Mouse (Mus musculus) CH12.LX (cell line): ENCODE results near the gene Kitl. TPM values are rescaled to one million over a fixed set of nuclear protein-coding genes. Genes with fewer than 3 reads are reported as not detected.

Experiments
- DNase-seq: peaks from one replicate; pipeline ENCODE4 v3.0.0-alpha.2; 2013; ENCODE audit errors: extremely low read depth
- H3K27ac ChIP-seq: 2 replicates; pipeline ENCODE4 v1.5.1; 2012; ENCODE audit warnings: low read depth, mild to moderate bottlenecking, control low read depth, moderate library complexity; ENCODE audit not compliant: insufficient read depth
- H3K27me3 ChIP-seq: replicated peaks from 2 replicates; pipeline ENCODE3; 2012; ENCODE audit warnings: inconsistent platforms
- H3K36me3 ChIP-seq, 2 experiments: replicated peaks in 1 of 2; 2 replicates each; pipeline versions ENCODE3 to v1.6.1; 2012; ENCODE audit warnings: inconsistent platforms in 1 of 2, low read length in 1 of 2, mild to moderate bottlenecking in 1 of 2, mixed read lengths in 1 of 2, moderate library complexity in 1 of 2; ENCODE audit not compliant: control insufficient read depth in 1 of 2, insufficient read depth in 1 of 2
- H3K4me1 ChIP-seq, 2 experiments: 2 replicates each; pipeline ENCODE4 v1.6.1; 2012; ENCODE audit warnings: inconsistent platforms in 1 of 2, moderate library complexity in 1 of 2; ENCODE audit not compliant: insufficient read depth in 2 of 2, control insufficient read depth in 1 of 2
- H3K4me2 ChIP-seq: 2 replicates; pipeline ENCODE4 v1.6.1; 2012; ENCODE audit warnings: low read depth, mild to moderate bottlenecking, control low read depth; ENCODE audit not compliant: poor library complexity, insufficient read depth, severe bottlenecking
- H3K4me3 ChIP-seq, 3 experiments: fragments of 150-350 bp in 1 of 3; sonication (generic) in 1 of 3; replicated peaks in 1 of 3; 2 replicates each; pipeline versions ENCODE3 to v1.5.1; 2011 to 2012; ENCODE audit warnings: low read depth in 2 of 3, low read length in 2 of 3, mild to moderate bottlenecking in 2 of 3, moderate library complexity in 2 of 3, control low read depth in 1 of 3, improper control_type of control experiment in 1 of 3, inconsistent platforms in 1 of 3, mixed read lengths in 1 of 3; ENCODE audit not compliant: poor library complexity in 1 of 3
- H3K79me2 ChIP-seq: replicated peaks from 2 replicates; pipeline ENCODE4 v1.6.1; 2012; ENCODE audit warnings: mild to moderate bottlenecking, moderate library complexity; ENCODE audit not compliant: control insufficient read depth, poor library complexity, insufficient read depth, severe bottlenecking; ENCODE audit errors: extremely low read depth
- H3K9ac ChIP-seq: 2 replicates; pipeline ENCODE4 v1.6.1; 2012; ENCODE audit warnings: low read depth, mild to moderate bottlenecking, control low read depth, moderate library complexity; ENCODE audit not compliant: insufficient read depth
- H3K9me3 ChIP-seq: replicated peaks from 2 replicates; pipeline ENCODE3; 2012; ENCODE audit warnings: low read length, inconsistent platforms, mixed read lengths
- BHLHE40 ChIP-seq: IDR thresholded peaks from 2 replicates; pipeline ENCODE4 v1.6.1; 2011; ENCODE audit warnings: mild to moderate bottlenecking, low read depth, low read length, improper control_type of control experiment
- CTCF ChIP-seq, 2 experiments: IDR thresholded peaks in 1 of 2; conservative IDR thresholded peaks in 1 of 2; 2 replicates each; pipeline ENCODE4 v1.5.1; 2011 to 2012; ENCODE audit warnings: low read depth in 2 of 2, low read length in 2 of 2, improper control_type of control experiment in 1 of 2, inconsistent platforms in 1 of 2, mild to moderate bottlenecking in 1 of 2, moderate library complexity in 1 of 2
- E2F4 ChIP-seq: IDR thresholded peaks from 2 replicates; pipeline ENCODE4 v1.6.1; 2011; ENCODE audit warnings: low read depth, low read length, improper control_type of control experiment; ENCODE audit not compliant: insufficient replicate concordance
- ELF1 ChIP-seq: IDR thresholded peaks from 2 replicates; pipeline ENCODE4 v1.6.1; 2014; ENCODE audit warnings: low read depth, mild to moderate bottlenecking, inconsistent platforms, low read length, improper control_type of control experiment
- ETS1 ChIP-seq: conservative IDR thresholded peaks from 2 replicates; pipeline ENCODE4 v1.6.1; 2012; ENCODE audit warnings: low read depth, mild to moderate bottlenecking, inconsistent platforms, low read length, improper control_type of control experiment, moderate library complexity
- GABPA ChIP-seq: IDR thresholded peaks from 2 replicates; pipeline ENCODE4 v1.6.1; 2012; ENCODE audit warnings: low read depth, low read length, improper control_type of control experiment, inconsistent platforms; ENCODE audit not compliant: insufficient replicate concordance
- HCFC1 ChIP-seq: IDR thresholded peaks from 2 replicates; pipeline ENCODE4 v1.6.1; 2012; ENCODE audit warnings: low read depth, mild to moderate bottlenecking, inconsistent platforms, low read length, improper control_type of control experiment
- IRF4 ChIP-seq: IDR thresholded peaks from 2 replicates; pipeline ENCODE4 v1.6.1; 2014; ENCODE audit warnings: low read depth, mild to moderate bottlenecking, inconsistent platforms, low read length, improper control_type of control experiment
- JUND ChIP-seq: conservative IDR thresholded peaks from 2 replicates; pipeline ENCODE4 v1.6.1; 2011; ENCODE audit warnings: low read depth, low read length, improper control_type of control experiment
- KAT2A ChIP-seq: IDR thresholded peaks from 2 replicates; pipeline ENCODE4 v1.6.1; 2012; ENCODE audit warnings: low read length, improper control_type of control experiment, inconsistent platforms; ENCODE audit not compliant: insufficient replicate concordance
- MAFK ChIP-seq: IDR thresholded peaks from 2 replicates; pipeline ENCODE4 v1.6.1; 2011; ENCODE audit warnings: low read length, improper control_type of control experiment; ENCODE audit not compliant: insufficient replicate concordance
- MEF2A ChIP-seq: IDR thresholded peaks from 2 replicates; pipeline ENCODE4 v1.6.1; 2014; ENCODE audit warnings: low read depth, mild to moderate bottlenecking, inconsistent platforms, low read length, improper control_type of control experiment, borderline replicate concordance
- MXI1 ChIP-seq: IDR thresholded peaks from 2 replicates; pipeline ENCODE4 v1.6.1; 2011; ENCODE audit warnings: mild to moderate bottlenecking, low read depth, low read length, improper control_type of control experiment
- MYC ChIP-seq: IDR thresholded peaks from 2 replicates; pipeline ENCODE4 v1.6.1; 2011; ENCODE audit warnings: low read depth, mild to moderate bottlenecking, improper control_type of control experiment, low read length
- NRF1 ChIP-seq: IDR thresholded peaks from 2 replicates; pipeline ENCODE4 v1.6.1; 2014; ENCODE audit warnings: low read depth, mild to moderate bottlenecking, inconsistent platforms, low read length, improper control_type of control experiment, moderate library complexity
- PAX5 ChIP-seq: IDR thresholded peaks from 2 replicates; pipeline ENCODE4 v1.6.1; 2012; ENCODE audit warnings: low read length, inconsistent platforms, mixed read lengths
- POLR2A ChIP-seq: IDR thresholded peaks from 2 replicates; pipeline ENCODE4 v1.6.1; 2011; ENCODE audit warnings: low read depth, mild to moderate bottlenecking, improper control_type of control experiment, low read length
- RAD21 ChIP-seq: IDR thresholded peaks from 2 replicates; pipeline ENCODE4 v1.6.1; 2011; ENCODE audit warnings: low read depth, mild to moderate bottlenecking, low read length, improper control_type of control experiment, moderate library complexity
- RCOR1 ChIP-seq: conservative IDR thresholded peaks from 2 replicates; pipeline ENCODE4 v1.6.1; 2012; ENCODE audit warnings: low read depth, mild to moderate bottlenecking, inconsistent platforms, low read length, improper control_type of control experiment
- TBP ChIP-seq: conservative IDR thresholded peaks from 2 replicates; pipeline ENCODE4 v1.6.1; 2011; ENCODE audit warnings: low read depth, low read length, improper control_type of control experiment
- TCF12 ChIP-seq: IDR thresholded peaks from 2 replicates; pipeline ENCODE4 v1.6.1; 2014; ENCODE audit warnings: low read depth, mild to moderate bottlenecking, inconsistent platforms, low read length, improper control_type of control experiment
- UBTF ChIP-seq: IDR thresholded peaks from 2 replicates; pipeline ENCODE4 v1.6.1; 2012; ENCODE audit warnings: low read depth, mild to moderate bottlenecking, inconsistent platforms, low read length, improper control_type of control experiment, moderate library complexity
- ZNF384 ChIP-seq: IDR thresholded peaks from 2 replicates; pipeline ENCODE4 v1.6.1; 2012; ENCODE audit warnings: low read depth, low read length, improper control_type of control experiment, inconsistent platforms
- dilution Hi-C: fragments of 300-500 bp; cut with MboI; formaldehyde crosslinking; loops from 2 replicates; pipeline ENCODE4 v1.14.3; 2020; ENCODE audit warnings: low sequenced_read_pairs; ENCODE audit not compliant: extremely low pct_unique_long_range_greater_than_20kb, extremely low pct_ligation_motif_present
- in situ Hi-C: fragments of 300-500 bp; cut with MboI; formaldehyde crosslinking; loops from 3 replicates; pipeline ENCODE4 v1.14.3; 2019; ENCODE audit warnings: low sequenced_read_pairs, low pct_ligation_motif_present, low pct_unique_long_range_greater_than_20kb, mixed read lengths
- polyA plus RNA-seq: library from polyadenylated mRNA; unstranded; fragments of >175 nt; gene quantifications from 2 replicates; pipeline ENCODE4 v1.2.1, GENCODE M21; 2012; ENCODE audit warnings: low read depth; ENCODE audit not compliant: insufficient read length
- total RNA-seq, 2 experiments: library from RNA; depleted of rRNA; stranded (reverse); fragments of 300-350 nt in 1 of 2; fragments of >200 nt in 1 of 2; gene quantifications; 2 replicates each; pipeline ENCODE4 v1.2.3; 2012 to 2014

Gene Kitl
- total and polyA plus RNA-seq, 3 experiments, result not detected

DNA sequence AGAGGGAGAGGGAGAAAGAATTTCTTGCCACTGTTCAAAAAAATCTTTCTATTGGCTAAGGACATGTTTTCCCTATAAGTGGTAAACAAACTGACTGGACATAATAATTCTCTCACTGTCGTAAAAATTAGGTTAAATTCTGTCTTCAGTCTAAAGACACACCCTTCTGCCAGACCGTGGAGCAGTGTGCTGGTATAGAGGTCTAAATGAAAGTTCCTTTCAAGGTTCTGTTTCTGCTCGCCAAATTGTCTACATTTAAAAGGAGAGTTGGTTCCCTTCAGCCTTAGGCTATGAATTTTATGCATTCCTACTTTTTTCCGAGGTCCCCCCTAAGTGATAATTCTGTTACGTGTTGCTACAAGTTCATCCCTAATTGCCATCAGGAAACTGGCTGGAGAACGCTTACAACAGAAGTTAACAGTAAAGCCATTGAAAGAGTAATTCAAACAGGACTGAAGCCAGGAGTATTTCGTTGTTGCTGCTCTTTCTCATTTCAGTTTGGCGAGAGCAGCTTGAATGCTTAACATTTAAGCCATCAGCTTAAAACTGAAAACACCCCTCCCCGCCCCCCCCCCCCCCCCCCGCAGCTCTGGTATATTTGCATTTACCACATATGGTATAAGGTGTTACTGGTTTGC is 35.8 kb downstream of the Kitl start:
- DNase-seq, result no peak
- no peak overlapping the region for H3K4me3 ChIP-seq
- TF ChIP-seq POLR2A (no peak), TCF12 (no peak), E2F4 (no peak), ZNF384 (no peak), MYC (no peak), RCOR1 (no peak), PAX5 (no peak), MXI1 (no peak), IRF4 (no peak), JUND (no peak), MAFK (no peak), NRF1 (no peak), GABPA (no peak), KAT2A (no peak)
- no peaks in the 10 kb centered on the region for H3K27me3 ChIP-seq
- dilution Hi-C loops (no loop called here), in situ Hi-C loops (no loop called here)
- no peaks in the 10 kb centered on the region for H3K4me1 ChIP-seq
- H3K9ac ChIP-seq, result no peak overlapping the region
- H3K4me2 ChIP-seq, result no peak overlapping the region
- H3K79me2 ChIP-seq, result no peaks in the 10 kb centered on the region
- H3K36me3 ChIP-seq, result no peaks in the 10 kb centered on the region
- peaks cover 55% of the 10 kb centered on the region for H3K9me3 ChIP-seq
- H3K27ac ChIP-seq, result no peak overlapping the region

DNA sequence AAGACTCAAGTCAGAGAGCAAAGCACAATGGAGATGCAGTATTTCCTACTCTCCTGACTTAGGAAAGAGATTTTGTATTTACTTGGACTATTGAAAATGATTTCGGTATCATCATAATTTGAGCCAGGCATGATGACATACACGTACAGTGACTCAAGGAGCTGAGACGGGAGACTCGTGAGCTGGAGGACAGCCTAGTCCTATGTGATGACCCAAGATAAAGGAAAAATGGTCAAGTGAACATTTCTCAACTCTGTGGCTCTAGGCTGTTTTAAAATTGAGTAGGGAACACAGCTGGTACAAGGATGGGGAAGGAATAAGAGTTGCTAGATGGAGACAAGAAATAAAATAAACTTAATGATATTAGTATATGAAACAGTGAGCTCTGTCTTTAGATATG is 37.0 kb downstream of the Kitl start:
- dilution Hi-C loops, result no loop called here
- in situ Hi-C loops, result no loop called here
- TF ChIP-seq MEF2A (no peak), TBP (no peak), HCFC1 (no peak), GABPA (no peak), RAD21 (no peak), TCF12 (no peak), IRF4 (no peak), UBTF (no peak), POLR2A (no peak), CTCF (conservative IDR thresholded peaks at IDR 0.05 in 1 of 2, IDR thresholded peaks at IDR 0.05 in 1 of 2; ENCODE audit: low read depth in 2 of 2, low read length in 2 of 2) (no peak), ELF1 (no peak), BHLHE40 (no peak), ETS1 (no peak), MXI1 (no peak)

More for the DNA sequence above, 37.0 kb downstream of the Kitl start:
- Histone ChIP-seq H3K27me3 (no peaks in the 10 kb centered on the region), H3K27ac (no peak overlapping the region), H3K79me2 (no peaks in the 10 kb centered on the region), H3K36me3 (no peaks in the 10 kb centered on the region), H3K4me1 (no peaks in the 10 kb centered on the region), H3K4me3 (no peak overlapping the region), H3K4me2 (no peak overlapping the region), H3K9me3 (peaks cover 59% of the 10 kb centered on the region), H3K9ac (no peak overlapping the region)
- no peak for DNase-seq
